Mouse (Mus musculus): ENCODE measurements at regions not wholly inside any gene's neighbourhood (a gene's known extent, or its start where the extent isn't known, plus 50 kb on each side); places are given as distances from the start of the nearest gene placed in this dataset.

- no peaks in the 10 kb centered on the region for H3K27me3 ChIP-seq (ENCODE audit: insufficient read depth, low read length)
- no peaks in the 10 kb centered on the region for H3K9me3 ChIP-seq (ENCODE audit: low read length)
- H3K9ac ChIP-seq (replicated peaks): no peak overlapping the region
- no peak overlapping the region for H3K4me3 ChIP-seq (ENCODE audit: low read depth, low read length)
- H3K4me2 ChIP-seq (ENCODE audit: low read depth, low read length): no peak overlapping the region
- H3K4me1 ChIP-seq (ENCODE audit: insufficient read depth): no peaks in the 10 kb centered on the region
- H3K27ac ChIP-seq (ENCODE audit: low read depth): no peak overlapping the region
- WGBS (ENCODE audit: insufficient replicate concordance): 46% methylated on average over 3 of the region's 3 CpGs
- DNase-seq (no peak), ATAC-seq (no peak)
- TF ChIP-seq CTCF (IDR thresholded peaks at IDR 0.05; ENCODE audit: low read depth) (no peak), EP300 (IDR thresholded peaks at IDR 0.05; ENCODE audit: low read depth) (no peak)
- no peaks in the 10 kb centered on the region for H3K36me3 ChIP-seq (replicated peaks; ENCODE audit: insufficient read depth, low read length)
These were observed 452.3 kb downstream of the Vrk1 start for GRCm38 (mm10) chr12:106462281-106462680.

DNA sequence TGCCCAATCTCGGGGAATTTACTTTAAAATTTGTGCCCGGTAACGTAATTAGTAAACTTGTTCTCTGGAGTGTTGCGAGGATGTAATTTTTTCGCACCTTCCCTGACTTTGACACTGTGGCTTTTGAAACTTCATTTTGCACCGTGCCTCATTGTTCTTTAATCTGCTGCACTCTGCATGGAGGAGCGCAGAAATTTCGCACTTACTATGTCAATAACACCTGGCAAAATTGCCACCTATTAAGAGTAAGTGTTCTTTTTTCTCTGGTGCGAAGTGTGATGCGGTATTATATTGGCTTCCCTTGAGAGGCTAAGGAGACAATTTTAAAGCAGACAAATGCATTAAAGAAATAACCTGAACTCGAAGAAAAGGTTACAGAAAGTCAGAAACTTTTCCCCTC is 454.7 kb downstream of the Vrk1 start:
- Histone ChIP-seq H3K27me3 (ENCODE audit: insufficient read depth, low read length) (no peaks in the 10 kb centered on the region), H3K9me3 (ENCODE audit: low read length) (no peaks in the 10 kb centered on the region), H3K4me2 (ENCODE audit: low read depth, low read length) (no peak overlapping the region), H3K4me1 (ENCODE audit: insufficient read depth) (no peaks in the 10 kb centered on the region), H3K9ac (replicated peaks) (no peak overlapping the region), H3K36me3 (replicated peaks; ENCODE audit: insufficient read depth, low read length) (no peaks in the 10 kb centered on the region), H3K4me3 (ENCODE audit: low read depth, low read length) (no peak overlapping the region), H3K27ac (ENCODE audit: low read depth) (no peak overlapping the region)
- WGBS (ENCODE audit: insufficient replicate concordance): 29% methylated on average over 11 of the region's 11 CpGs
- DNase-seq: no peak
- TF ChIP-seq CTCF (IDR thresholded peaks at IDR 0.05; ENCODE audit: low read depth) (no peak), EP300 (IDR thresholded peaks at IDR 0.05; ENCODE audit: low read depth) (no peak)
- no peak for ATAC-seq

DNA sequence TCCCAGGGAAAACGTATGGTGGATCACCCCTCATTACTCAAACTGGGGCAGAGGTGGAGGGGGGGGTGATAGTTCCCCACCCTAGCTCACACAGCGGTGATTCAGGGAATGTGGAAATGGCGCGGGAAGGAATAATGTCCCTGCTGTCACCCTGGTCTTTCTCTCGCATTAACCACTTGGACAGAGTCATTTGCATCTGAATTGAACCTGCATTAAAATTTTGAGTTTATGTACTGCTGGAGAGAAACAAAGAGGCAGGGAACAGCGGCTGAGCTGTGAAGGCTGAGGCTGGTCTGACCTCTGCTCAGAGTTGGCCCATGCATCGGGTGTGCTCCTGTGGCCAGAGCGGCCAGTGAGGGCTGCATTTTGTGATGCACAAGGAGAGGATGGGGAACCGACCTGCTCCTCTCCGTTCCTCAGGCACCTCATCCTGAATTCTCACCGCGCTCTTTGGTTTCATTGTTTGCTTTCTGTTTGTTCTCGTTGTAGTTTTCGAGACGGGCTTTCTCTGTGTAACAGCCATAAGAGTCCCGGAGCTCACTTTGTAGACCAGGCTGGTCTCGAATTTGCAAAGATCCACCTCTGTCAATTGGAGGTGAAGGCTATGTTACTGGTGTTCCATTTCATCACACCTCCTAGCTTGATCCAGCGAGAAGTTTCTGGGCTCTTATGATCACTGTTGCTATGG is 458.3 kb downstream of the Vrk1 start:
- H3K27me3 ChIP-seq (ENCODE audit: insufficient read depth, low read length): no peaks in the 10 kb centered on the region
- no peaks in the 10 kb centered on the region for H3K9me3 ChIP-seq (ENCODE audit: low read length)
- H3K36me3 ChIP-seq (replicated peaks; ENCODE audit: insufficient read depth, low read length): no peaks in the 10 kb centered on the region
- no peak for ATAC-seq
- H3K4me3 ChIP-seq (ENCODE audit: low read depth, low read length): no peak overlapping the region
- no peak overlapping the region for H3K4me2 ChIP-seq (ENCODE audit: low read depth, low read length)
- WGBS (ENCODE audit: insufficient replicate concordance): 56% methylated on average over 18 of the region's 18 CpGs
- H3K27ac ChIP-seq (ENCODE audit: low read depth): no peak overlapping the region
- TF ChIP-seq CTCF (IDR thresholded peaks at IDR 0.05; ENCODE audit: low read depth) (no peak), EP300 (IDR thresholded peaks at IDR 0.05; ENCODE audit: low read depth) (no peak)
- H3K4me1 ChIP-seq (ENCODE audit: insufficient read depth): no peaks in the 10 kb centered on the region
- no peak overlapping the region for H3K9ac ChIP-seq (replicated peaks)
- no peak for DNase-seq

- Histone ChIP-seq H3K27me3 (ENCODE audit: insufficient read depth, low read length) (peaks cover 27% of the 10 kb centered on the region), H3K4me1 (ENCODE audit: insufficient read depth) (no peaks in the 10 kb centered on the region), H3K27ac (ENCODE audit: low read depth) (no peak overlapping the region), H3K9ac (replicated peaks) (no peak overlapping the region), H3K9me3 (ENCODE audit: low read length) (no peaks in the 10 kb centered on the region), H3K36me3 (replicated peaks; ENCODE audit: insufficient read depth, low read length) (no peaks in the 10 kb centered on the region), H3K4me2 (ENCODE audit: low read depth, low read length) (no peak overlapping the region), H3K4me3 (ENCODE audit: low read depth, low read length) (no peak overlapping the region)
- WGBS (ENCODE audit: insufficient replicate concordance): 4% methylated on average over 24 of the region's 24 CpGs
- DNase-seq: no peak
- no peak for TF ChIP-seq EP300 (IDR thresholded peaks at IDR 0.05; ENCODE audit: low read depth)
- ATAC-seq: no peak
These were observed 464.6 kb downstream of the Vrk1 start for GRCm38 (mm10) chr12:106474501-106475165.

- H3K4me1 ChIP-seq (ENCODE audit: insufficient read depth): no peaks in the 10 kb centered on the region
- no peaks in the 10 kb centered on the region for H3K9me3 ChIP-seq (ENCODE audit: low read length)
- no peak for DNase-seq
- no peak overlapping the region for H3K4me2 ChIP-seq (ENCODE audit: low read depth, low read length)
- no peak overlapping the region for H3K27ac ChIP-seq (ENCODE audit: low read depth)
- no peak for ATAC-seq
- no peaks in the 10 kb centered on the region for H3K36me3 ChIP-seq (replicated peaks; ENCODE audit: insufficient read depth, low read length)
- TF ChIP-seq EP300 (IDR thresholded peaks at IDR 0.05; ENCODE audit: low read depth) (no peak), CTCF (IDR thresholded peaks at IDR 0.05; ENCODE audit: low read depth) (no peak)
- no peak overlapping the region for H3K9ac ChIP-seq (replicated peaks)
- H3K27me3 ChIP-seq (ENCODE audit: insufficient read depth, low read length): peaks cover 32% of the 10 kb centered on the region
- no peak overlapping the region for H3K4me3 ChIP-seq (ENCODE audit: low read depth, low read length)
- WGBS (ENCODE audit: insufficient replicate concordance): 54% methylated on average over 8 of the region's 8 CpGs
These were observed 465.5 kb downstream of the Vrk1 start for GRCm38 (mm10) chr12:106475486-106476050.

- H3K4me1 ChIP-seq (ENCODE audit: insufficient read depth): no peaks in the 10 kb centered on the region
- TF ChIP-seq EP300 (IDR thresholded peaks at IDR 0.05; ENCODE audit: low read depth) (no peak), CTCF (IDR thresholded peaks at IDR 0.05; ENCODE audit: low read depth) (no peak)
- 24% methylated on average over 8 of the region's 8 CpGs for WGBS (ENCODE audit: insufficient replicate concordance)
- no peaks in the 10 kb centered on the region for H3K9me3 ChIP-seq (ENCODE audit: low read length)
- H3K4me3 ChIP-seq (ENCODE audit: low read depth, low read length): no peak overlapping the region
- H3K27ac ChIP-seq (ENCODE audit: low read depth): no peak overlapping the region
- no peaks in the 10 kb centered on the region for H3K36me3 ChIP-seq (replicated peaks; ENCODE audit: insufficient read depth, low read length)
- no peak overlapping the region for H3K9ac ChIP-seq (replicated peaks)
- DNase-seq (no peak), ATAC-seq (no peak)
- H3K4me2 ChIP-seq (ENCODE audit: low read depth, low read length): no peak overlapping the region
- H3K27me3 ChIP-seq (ENCODE audit: insufficient read depth, low read length): peaks cover 36% of the 10 kb centered on the region
These were observed 467.1 kb downstream of the Vrk1 start for GRCm38 (mm10) chr12:106477040-106477665.

Data from liver, postnatal 0 days (tissue).